Mouse (Mus musculus) C2C12 (cell line): ENCODE results near the gene Pfdn4. TPM values are rescaled to one million over a fixed set of nuclear protein-coding genes. Genes with fewer than 3 reads are reported as not detected.

ENCODE experiments used
- H3K27me3 ChIP-seq: one replicate; pipeline ENCODE4 v1.6.1; 2011; ENCODE audit not compliant: control insufficient read depth, insufficient read depth, insufficient read length
- H3K36me3 ChIP-seq: one replicate; pipeline ENCODE4 v1.6.1; 2011; ENCODE audit not compliant: control insufficient read depth, insufficient read depth
- H3K4me3 ChIP-seq: one replicate; pipeline ENCODE4 v1.5.1; 2011; ENCODE audit warnings: mild to moderate bottlenecking, control low read depth; ENCODE audit not compliant: poor library complexity, insufficient read depth, severe bottlenecking
- H3K79me2 ChIP-seq: one replicate; pipeline ENCODE4 v1.6.1; 2011; ENCODE audit not compliant: control insufficient read depth, insufficient read depth
- H3K79me3 ChIP-seq: one replicate; pipeline ENCODE4 v1.6.1; 2011; ENCODE audit warnings: low read depth, control low read depth
- H3ac ChIP-seq: one replicate; pipeline ENCODE3; 2011; ENCODE audit warnings: low read depth; ENCODE audit not compliant: control insufficient read depth, insufficient read length
- CEBPB ChIP-seq: IDR thresholded peaks from one replicate; pipeline ENCODE4 v1.6.1; 2011; ENCODE audit warnings: low read depth, mild to moderate bottlenecking, control low read depth, moderate library complexity
- CTCF ChIP-seq: IDR thresholded peaks from one replicate; pipeline ENCODE4 v1.5.1; 2011; ENCODE audit not compliant: control insufficient read depth, insufficient read depth, insufficient read length
- FOSL1 ChIP-seq: IDR thresholded peaks from one replicate; pipeline ENCODE4 v1.8.0; 2011; ENCODE audit warnings: mild to moderate bottlenecking, low read length; ENCODE audit not compliant: poor library complexity, insufficient read depth, severe bottlenecking
- MAX ChIP-seq: IDR thresholded peaks from one replicate; pipeline ENCODE4 v1.6.1; 2011; ENCODE audit warnings: mild to moderate bottlenecking, control low read depth
- MYOD1 ChIP-seq: IDR thresholded peaks from one replicate; pipeline ENCODE4 v1.6.1; 2011; ENCODE audit warnings: low read depth; ENCODE audit not compliant: control insufficient read depth, insufficient read length
- MYOG ChIP-seq: IDR thresholded peaks from one replicate; pipeline ENCODE4 v1.6.1; 2011; ENCODE audit not compliant: control insufficient read depth, insufficient read length; ENCODE audit errors: extremely low read depth
- USF1 ChIP-seq: IDR thresholded peaks from one replicate; pipeline ENCODE4 v1.6.1; 2011; ENCODE audit warnings: low read depth, mild to moderate bottlenecking, control low read depth, moderate library complexity
- polyA plus RNA-seq: library from polyadenylated mRNA; unstranded; fragments of >200 nt; fragmentation: generic; extraction: Trizol; gene quantifications from one replicate; pipeline ENCODE4 v1.2.1, GENCODE M21; 2012; ENCODE audit warnings: missing spikeins

Pfdn4 gene
- polyA plus RNA-seq, 1 experiment = 42.9 TPM

GRCm38 (mm10) chr2:170459805-170460204, 36.4 kb upstream of the Pfdn4 start:
- Histone ChIP-seq H3K27me3 (peaks cover 25% of the 10 kb centered on the region), H3ac (no peak overlapping the region), H3K79me3 (no peaks in the 10 kb centered on the region), H3K4me3 (no peak overlapping the region), H3K36me3 (no peaks in the 10 kb centered on the region), H3K79me2 (no peaks in the 10 kb centered on the region)
- TF ChIP-seq MYOG (no peak), CTCF (no peak), USF1 (no peak), FOSL1 (no peak), MYOD1 (no peak), CEBPB (no peak), MAX (no peak)

- H3K27me3 ChIP-seq = peaks cover 17% of the 10 kb centered on the region
- TF ChIP-seq MYOD1 (no peak), MAX (no peak), FOSL1 (no peak), USF1 (no peak), CEBPB (no peak), CTCF (no peak), MYOG (no peak)
- H3K79me3 ChIP-seq = no peaks in the 10 kb centered on the region
- H3K79me2 ChIP-seq = no peaks in the 10 kb centered on the region
- no peak overlapping the region for H3K4me3 ChIP-seq
- H3K36me3 ChIP-seq = no peaks in the 10 kb centered on the region
- no peak overlapping the region for H3ac ChIP-seq
These were observed 34.6 kb upstream of the Pfdn4 start for GRCm38 (mm10) chr2:170461652-170462051.

GRCm38 (mm10) chr2:170464817-170465216, 31.4 kb upstream of the Pfdn4 start:
- Histone ChIP-seq H3K4me3 (no peak overlapping the region), H3K27me3 (peaks cover 4% of the 10 kb centered on the region), H3K79me3 (no peaks in the 10 kb centered on the region), H3ac (no peak overlapping the region), H3K79me2 (no peaks in the 10 kb centered on the region), H3K36me3 (no peaks in the 10 kb centered on the region)
- TF ChIP-seq USF1 (no peak), CEBPB (no peak)

GRCm38 (mm10) chr2:170468009-170468408, 28.2 kb upstream of the Pfdn4 start:
- Histone ChIP-seq H3K27me3 (no peaks in the 10 kb centered on the region), H3K79me2 (no peaks in the 10 kb centered on the region), H3ac (no peak overlapping the region), H3K36me3 (no peaks in the 10 kb centered on the region), H3K4me3 (no peak overlapping the region), H3K79me3 (no peaks in the 10 kb centered on the region)
- no peak for TF ChIP-seq MYOG
- no peak for TF ChIP-seq MAX
- TF ChIP-seq MYOD1 = no peak

DNA sequence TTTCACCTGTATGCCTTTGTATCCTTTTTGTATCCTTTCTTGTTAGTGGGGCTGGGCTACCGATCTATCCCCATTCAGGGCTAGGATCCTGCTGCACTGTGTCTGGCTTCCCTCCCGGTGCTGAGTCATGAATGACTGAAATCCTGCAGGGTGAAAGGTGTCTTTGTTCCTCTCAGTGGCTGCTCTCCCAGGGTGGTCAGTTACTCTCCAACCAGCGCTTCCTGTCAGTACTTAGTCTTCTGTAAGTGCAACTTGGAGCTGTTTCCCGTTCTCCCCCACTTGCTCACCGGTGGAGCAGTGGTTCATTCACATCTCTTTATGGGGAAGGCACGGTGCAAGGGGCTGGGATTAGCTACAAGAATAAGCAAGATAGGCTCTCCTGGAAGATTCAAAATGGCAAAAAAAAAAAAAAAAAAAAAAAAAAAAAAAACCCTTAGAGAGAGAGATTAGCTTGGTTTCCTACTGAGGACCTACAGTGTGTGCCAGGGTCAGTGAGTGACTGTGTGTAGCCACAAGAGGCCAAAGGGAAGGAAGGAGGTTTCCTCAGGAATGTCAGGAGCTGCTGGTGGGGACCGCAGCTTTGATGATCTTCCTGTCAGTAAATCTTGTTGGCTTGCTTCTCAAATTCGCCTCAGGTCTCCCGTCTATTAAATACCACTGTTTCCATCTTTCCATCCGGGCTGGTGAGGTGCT, 26.5 kb upstream of the Pfdn4 start:
- Histone ChIP-seq H3K36me3 (no peaks in the 10 kb centered on the region), H3ac (no peak overlapping the region), H3K27me3 (no peaks in the 10 kb centered on the region), H3K79me3 (no peaks in the 10 kb centered on the region), H3K4me3 (no peak overlapping the region), H3K79me2 (no peaks in the 10 kb centered on the region)
- TF ChIP-seq MYOD1 (no peak), MYOG (no peak), CTCF (no peak), USF1 (no peak), FOSL1 (peak; percentile 7)

DNA sequence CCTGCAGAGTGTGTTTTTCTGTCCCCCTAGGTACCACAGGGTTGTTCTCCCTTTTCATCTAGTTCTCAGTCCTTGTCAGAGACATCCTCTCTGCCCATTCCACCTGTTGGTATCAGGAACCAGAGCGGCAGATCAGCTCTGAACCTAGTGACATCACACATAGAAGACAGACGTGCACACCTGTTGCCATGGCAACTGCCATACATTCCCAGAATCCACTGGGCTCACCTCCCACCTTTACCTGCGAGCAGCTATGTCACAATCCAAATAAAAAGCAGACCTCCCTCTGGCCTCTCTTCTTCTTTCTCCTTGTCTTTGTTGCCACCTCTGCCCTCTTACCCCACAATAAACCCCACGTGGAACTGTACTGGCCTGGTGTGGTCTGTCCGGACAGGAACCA, 25.6 kb upstream of the Pfdn4 start:
- no peak overlapping the region for H3K4me3 ChIP-seq
- no peaks in the 10 kb centered on the region for H3K27me3 ChIP-seq
- no peaks in the 10 kb centered on the region for H3K79me3 ChIP-seq
- H3K79me2 ChIP-seq = no peaks in the 10 kb centered on the region
- no peaks in the 10 kb centered on the region for H3K36me3 ChIP-seq
- H3ac ChIP-seq = no peak overlapping the region
- TF ChIP-seq CEBPB (no peak), MYOG (no peak), USF1 (no peak), MYOD1 (no peak), FOSL1 (no peak)
